Mouse (Mus musculus) lung, postnatal 0 days (tissue): Measurements from ENCODE around the gene Prx.

ENCODE experiments used
- CTCF ChIP-seq: IDR thresholded peaks from 2 replicates; pipeline ENCODE4 v1.5.1; 2016; ENCODE audit warnings: antibody characterized with exemption, mild to moderate bottlenecking
- EP300 ChIP-seq: IDR thresholded peaks from 2 replicates; pipeline ENCODE4 v1.6.1; 2016; ENCODE audit warnings: antibody characterized with exemption, mild to moderate bottlenecking, control low read depth

DNA sequence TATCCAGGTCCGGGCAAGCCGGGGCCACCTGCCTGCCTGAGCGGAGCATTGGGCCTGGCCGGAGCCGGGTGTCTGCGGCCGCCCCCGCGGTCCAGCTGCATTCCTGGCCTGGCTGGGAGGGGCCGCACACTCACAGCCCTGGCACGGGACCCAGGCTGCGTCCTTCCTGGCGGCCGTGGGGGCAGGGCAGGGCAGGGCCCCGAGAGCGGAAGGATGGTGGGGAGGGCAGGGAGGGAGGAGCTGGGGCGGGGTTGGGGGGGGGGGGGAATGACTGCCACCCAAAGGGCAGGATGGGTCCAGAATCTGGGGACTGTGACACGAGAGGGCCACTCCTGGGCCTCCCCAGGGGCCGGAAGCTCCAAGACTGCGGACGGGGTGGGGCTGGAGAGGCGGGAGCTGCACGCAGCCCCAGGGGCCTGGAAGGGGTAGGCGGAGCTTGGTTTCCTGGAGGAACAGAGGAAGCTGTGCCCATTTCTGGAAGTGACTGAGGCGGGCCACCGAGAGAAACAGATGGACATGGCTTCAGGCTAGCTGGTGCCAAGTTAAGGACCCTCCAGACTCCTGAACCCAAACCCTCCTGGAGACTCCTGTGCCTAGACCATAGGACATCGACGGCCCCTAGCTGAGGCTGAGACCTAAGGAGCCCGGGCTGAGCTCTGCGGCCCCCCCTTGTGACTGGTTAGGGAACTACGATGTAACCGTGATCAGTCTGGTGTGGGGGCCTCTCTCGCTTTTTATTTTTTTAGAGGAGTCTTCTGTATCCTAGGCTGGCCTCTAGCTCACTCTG, 8.4 kb upstream of the Prx start:
- peak; percentile 76 for TF ChIP-seq CTCF
- TF ChIP-seq EP300, result no peak; the same call in 1 of the 2 replicates
